Mouse (Mus musculus) v-Abl transformed pro-B cells (cell line): ENCODE data around the gene Cd200r4.
"Not testable (repeated sequence)": the region's sequence is repeated elsewhere in the genome, so short reads cannot be mapped to it uniquely, and the experiment has no call there.

Experiments
- in situ Hi-C, 2 experiments: fragments of 400-800 bp; cut with MboI; formaldehyde crosslinking; loops; one replicate each; pipeline ENCODE4 v1.15.1; 2025; ENCODE audit not compliant: unreplicated experiment in 2 of 2

Cd200r4 gene

DNA sequence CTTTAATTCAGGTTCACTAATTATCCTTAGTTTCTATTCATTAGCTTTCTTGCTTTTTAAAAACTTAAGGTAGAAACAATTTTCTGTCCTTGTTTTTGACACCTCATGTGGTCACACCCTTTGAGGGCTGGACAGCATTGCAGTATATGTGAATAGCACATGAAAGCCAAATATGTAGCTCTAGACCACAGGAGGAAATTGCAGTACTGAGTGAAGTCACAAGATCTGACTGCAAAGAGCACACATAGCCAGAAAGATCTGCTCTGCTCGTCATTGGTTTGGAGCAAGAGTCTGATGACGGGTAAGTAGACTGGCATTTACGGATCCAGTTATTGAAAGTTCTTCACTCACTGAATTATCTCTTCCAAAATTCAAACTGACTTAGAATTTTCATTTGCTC lies at the start of gene Cd200r4:
Gene Cd200r4 (plus strand): TSS at position 190 of the 400 bp plus-strand sequence.
- in situ Hi-C loops, result no loop called here

DNA sequence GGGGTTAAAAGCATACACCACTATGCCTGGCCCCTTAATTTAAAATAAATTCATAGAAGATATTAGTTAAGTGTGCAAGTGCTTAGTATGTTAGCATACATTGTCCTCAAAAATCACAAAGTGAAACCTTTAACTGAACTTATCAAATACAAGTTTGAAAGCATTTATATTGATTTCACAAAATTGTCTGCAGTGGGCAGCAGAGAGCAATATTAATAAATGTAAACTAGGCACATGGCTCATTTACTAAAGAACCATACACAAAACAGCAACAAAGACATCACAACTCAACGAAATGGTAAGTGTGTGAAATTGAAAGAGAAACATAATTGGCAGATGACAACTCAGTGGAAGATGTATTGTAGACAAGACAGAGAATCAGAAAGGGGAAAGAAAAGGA lies 49.7 kb upstream of the Cd200r4 start:
- in situ Hi-C loops, result loop anchor here (5.0 to 10.0 kb wide), 5 partner anchors 253 to 383 kb away; no protein-coding TSS in a partner anchor

DNA sequence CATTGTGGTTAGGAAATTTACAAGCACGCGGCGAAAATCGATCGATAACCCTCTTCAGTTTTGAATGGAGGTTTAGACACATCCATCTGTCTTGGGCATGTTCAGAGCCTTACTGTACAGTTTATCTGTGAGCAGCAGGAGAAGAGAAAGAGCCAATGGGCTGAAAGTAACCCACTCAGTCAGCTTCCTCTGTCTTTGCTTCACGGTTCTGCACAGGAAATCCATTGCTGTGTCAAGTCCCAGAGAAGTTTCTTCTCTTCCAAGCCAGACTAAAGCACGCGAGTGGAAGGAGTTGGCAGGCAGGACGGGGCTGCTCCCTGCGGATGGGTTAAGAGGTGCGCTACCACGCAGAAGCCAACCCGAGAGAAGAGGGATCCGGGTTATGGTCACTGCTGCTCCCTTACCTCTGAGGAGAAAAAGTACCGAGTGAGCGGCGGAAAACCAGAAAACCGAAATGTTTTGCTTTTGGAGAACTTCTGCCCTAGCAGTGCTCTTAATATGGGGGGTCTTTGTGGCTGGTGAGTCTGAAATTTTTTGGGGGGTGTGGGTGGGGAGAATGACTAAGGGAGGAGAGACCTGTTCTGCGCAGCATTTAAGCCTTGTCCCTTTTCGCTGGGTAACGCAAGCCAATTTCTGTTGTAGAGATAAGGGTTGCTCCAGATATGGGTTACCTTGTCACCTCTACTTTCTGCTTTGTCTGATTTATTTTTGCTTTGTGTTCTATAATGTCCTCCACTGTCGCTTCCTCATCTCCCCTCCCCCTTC lies 45.8 kb upstream of the Cd200r4 start, which contains the start of gene Cd200r1:
Gene Cd200r1 (plus strand): TSS at position 182 of the 765 bp plus-strand sequence.
- in situ Hi-C loops, result loop anchor here (10.0 kb wide), 4 partner anchors 249 to 379 kb away; no protein-coding TSS in a partner anchor

DNA sequence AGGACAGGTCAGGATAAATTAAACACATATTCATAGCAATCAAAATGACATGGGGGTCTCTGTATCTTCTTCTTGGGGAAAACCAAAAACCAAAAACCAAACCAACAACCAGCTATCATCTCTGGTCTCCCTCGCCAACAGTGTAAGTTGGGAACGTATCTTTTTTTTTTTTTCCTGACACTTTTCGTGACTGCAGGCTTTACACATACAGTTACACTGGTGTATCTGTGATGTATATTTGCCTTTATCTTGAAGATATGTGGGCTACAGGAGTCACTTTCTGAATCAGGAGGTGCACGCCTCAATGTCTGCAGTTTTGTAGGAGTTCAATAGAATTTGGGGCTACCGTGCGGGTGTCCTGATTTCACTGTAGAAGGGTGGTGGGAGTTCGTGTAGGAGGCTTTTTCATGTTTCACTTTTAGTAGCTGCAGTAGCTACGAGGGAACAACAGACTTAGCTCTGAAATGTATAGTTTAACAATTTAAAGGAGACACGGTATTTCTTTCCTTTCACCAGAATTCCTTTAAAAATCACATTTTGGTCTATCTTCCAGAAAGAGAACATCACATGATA lies 45.1 kb upstream of the Cd200r4 start:
- in situ Hi-C loops, result loop anchor here (10.0 kb wide), 4 partner anchors 248 to 378 kb away; no protein-coding TSS in a partner anchor

DNA sequence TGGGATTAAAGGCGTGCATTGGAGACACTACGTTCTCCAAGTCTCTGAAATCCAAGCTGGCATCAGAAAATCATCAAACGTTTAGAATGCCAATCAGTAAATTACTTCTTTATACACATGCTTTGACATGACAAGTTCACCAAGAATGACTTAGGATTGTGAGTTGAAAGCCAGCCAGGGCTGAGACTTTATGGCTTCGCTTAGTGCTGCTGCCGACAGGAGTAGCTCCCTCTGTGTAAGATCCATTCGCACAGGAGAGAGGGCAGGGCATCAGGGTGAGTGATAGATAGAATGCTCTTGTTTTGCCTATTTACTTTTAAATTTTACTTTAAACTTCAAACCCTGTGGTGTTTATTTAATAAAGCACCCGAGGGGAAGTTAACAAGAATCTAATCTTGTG lies 44.0 kb upstream of the Cd200r4 start:
- in situ Hi-C loops, result loop anchor here (10.0 kb wide), 4 partner anchors 247 to 377 kb away; no protein-coding TSS in a partner anchor

DNA sequence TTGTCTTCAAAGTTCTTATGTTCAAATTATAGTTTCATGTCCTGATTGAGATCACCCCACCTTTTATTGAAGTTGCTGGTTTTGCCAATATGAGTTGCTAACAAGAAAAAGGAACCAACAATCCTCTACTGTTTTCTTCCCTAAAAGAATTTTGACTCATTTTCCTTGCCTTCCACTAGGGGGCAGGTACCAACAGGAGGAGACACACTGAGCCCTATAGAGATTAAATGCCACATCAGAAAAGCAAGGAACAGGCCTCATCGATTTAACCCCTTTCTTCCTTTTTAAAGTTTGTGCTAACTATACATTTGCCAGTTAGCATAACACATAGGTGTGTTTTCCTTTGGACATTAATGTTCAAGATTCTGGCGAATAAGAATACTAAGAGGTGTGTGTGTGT lies 43.6 kb upstream of the Cd200r4 start:
- in situ Hi-C loops, result loop anchor here (10.0 kb wide), 4 partner anchors 247 to 377 kb away; no protein-coding TSS in a partner anchor

DNA sequence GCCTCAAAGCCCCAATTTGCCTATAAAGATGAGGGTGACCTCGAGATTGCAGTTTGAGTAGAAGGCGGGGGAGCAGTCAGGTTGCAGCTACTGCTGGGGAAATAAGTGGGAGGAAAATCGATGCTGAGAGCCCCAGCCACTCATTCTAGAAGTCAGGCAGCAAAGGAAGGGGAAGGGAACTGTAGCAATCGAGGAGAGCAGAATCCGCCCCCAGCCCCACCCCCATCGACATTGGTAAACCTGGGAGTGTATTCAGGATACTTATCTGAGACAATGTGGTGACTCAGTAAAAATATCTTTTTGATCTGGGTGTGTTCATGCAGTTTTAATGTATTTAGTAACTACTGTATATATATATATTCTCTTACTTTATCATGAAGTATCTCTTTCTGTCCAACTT lies 39.0 kb upstream of the Cd200r4 start:
- in situ Hi-C loops, result no loop called here

DNA sequence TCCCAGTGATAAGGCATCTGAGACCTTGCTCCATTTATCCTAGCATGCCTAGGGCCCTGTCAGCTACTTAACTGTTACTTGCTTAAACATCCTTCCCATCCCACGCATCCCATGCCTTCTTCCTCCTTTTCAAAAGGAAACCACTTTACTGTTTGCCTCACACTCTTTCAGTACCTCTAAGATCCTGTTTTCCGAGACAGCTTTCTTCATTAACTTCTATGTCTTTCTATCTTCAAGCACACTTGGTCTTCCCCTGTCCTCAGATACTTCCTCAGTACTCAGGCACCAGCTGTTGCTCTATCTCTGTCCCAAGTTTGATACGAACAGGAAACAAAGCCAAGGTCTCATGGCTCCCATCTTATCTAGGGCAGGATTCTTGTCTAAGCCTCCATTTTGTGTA lies 37.9 kb upstream of the Cd200r4 start:
- in situ Hi-C loops, result no loop called here

DNA sequence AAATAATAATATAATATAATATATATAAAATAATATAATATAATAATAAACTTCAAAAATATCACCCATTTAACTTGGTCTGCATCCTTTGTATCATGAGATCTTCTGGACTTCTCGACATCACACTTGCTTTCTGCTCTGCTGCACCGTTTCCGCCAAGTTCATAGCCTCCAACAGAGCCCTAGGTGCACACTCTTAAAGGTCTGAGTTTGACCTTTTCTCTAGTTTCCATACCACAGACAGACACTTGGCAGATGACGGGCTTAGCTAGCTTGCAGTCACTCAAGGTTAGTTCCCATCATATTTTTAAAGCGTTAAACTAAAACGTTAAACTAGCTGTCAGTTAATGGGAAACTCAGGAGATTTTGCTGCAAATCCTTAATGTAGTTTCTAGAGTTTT lies 37.3 kb upstream of the Cd200r4 start:
- in situ Hi-C loops, result no loop called here

DNA sequence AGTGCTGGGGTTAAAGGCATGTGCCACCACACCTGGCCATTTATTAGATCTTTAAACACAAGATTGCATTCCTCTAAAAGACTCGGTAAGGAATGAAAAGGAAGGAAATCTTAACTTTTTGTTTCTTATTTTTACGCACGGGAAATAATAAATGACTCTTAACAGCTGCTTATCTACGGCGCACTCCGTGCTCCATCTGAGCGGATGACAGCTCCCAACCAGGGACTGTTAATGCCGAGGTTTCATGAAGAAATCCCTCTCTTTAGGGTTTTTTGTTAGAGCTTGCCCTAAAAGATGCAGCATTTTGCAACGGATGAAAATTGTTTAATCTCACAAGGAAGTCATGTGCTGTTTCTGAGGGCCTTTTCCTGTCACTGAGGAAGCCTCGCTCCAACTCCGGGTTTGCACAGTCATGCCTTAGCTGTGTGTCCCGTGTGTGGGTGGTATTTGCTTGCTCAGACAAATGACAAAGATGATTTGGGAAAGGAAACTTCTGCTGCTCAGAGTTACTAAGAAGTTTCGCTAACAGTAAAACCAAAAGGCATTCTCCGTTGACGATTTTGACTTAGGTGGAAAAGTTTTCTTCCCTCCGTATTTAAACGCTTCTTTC lies 32.9 kb upstream of the Cd200r4 start:
- in situ Hi-C loops, result no loop called here

DNA sequence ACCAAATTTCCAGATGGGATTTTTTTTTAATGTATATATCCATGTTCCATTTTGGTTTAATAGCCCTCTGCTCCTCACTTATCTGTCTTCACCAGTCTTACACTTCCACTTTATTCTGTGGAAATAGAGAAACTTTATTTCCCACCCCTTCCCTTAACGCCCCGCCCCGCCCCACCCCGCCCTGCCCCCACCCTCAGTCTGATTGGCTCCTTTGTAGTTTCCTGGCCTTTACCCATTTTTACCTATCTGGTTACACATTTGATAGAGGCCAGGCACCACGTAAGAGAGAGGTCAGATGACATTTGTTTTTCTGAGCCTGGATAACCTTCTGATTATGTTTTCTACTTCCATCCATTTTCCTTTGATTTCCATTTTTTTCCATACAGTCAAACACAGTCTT lies 32.0 kb upstream of the Cd200r4 start:
- in situ Hi-C loops, result no loop called here

DNA sequence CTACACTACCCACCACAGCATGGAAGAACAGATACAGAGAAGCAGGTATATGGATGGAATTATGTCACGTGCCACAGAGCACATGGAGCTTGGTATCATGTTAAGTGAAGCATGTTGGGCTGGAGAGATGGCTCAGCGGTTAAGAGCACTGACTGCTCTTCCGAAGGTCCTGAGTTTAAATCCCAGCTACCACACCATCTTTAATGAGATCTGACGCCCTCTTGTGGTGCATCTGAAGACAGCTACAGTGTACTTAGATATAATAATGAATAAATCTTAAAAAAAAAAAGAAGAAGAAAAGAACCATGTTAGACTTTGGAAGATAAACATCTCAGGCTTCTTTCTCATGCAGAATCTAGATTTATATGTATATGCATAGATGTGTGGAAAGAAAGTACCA lies 30.8 kb upstream of the Cd200r4 start:
- in situ Hi-C loops, result no loop called here

DNA sequence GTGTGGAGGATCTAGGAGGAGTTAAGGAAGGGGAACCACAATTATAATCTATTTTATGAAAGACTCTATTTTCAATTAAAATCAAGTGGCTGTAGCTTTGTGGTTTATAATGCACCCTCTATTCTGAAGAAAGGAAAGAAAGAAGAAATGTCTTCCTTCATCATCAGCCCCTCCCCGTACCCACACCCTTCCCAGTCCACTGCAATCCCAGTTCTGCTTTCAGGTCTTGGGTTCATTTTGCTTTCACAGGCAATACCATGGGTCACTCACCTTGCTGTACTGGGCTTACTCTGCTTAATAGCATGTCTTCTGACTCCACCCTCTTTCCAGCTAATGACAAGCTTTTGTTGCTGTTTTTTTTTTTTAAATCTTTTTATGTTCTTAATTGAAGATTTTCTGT lies 24.6 kb upstream of the Cd200r4 start:
- in situ Hi-C loops, result no loop called here

DNA sequence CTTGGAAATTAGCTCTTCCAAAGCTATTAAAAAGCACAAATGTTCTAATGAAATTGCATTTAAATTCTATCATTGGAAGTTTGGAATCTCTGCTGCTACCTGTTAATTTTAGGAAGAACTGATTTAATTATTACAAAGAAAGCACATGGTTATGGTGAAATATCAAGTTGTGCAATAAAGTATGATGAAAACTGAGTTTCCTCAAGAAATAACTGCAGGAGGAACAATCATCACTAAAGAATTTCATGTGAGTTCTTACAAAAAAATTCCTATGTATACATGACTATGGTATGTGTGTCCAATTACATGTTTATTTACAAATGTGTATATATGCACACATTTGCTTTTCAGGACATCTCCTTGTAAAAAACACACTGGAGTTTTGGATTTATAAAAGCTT lies 17.1 kb upstream of the Cd200r4 start:
- in situ Hi-C loops, result no loop called here

DNA sequence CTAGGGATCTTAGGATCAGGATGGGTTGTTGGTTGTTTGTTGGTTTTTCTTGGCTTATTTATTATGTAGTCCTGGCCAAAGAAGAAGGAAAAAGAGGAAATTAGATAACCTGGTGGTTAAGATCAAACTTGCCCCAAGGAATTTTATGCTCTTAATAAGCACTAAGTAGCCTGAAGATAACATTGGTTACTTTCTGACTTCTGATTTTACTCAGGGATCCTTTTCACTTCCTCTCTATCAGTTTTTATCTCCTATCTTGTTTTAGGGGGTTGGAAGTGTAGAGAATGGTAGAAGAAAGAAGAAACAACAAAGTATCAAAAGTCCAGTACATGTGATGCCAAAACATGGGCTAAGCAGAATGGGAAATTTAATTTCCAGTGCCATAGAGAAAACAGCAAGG lies 5.6 kb upstream of the Cd200r4 start:
- in situ Hi-C loops, result no loop called here

DNA sequence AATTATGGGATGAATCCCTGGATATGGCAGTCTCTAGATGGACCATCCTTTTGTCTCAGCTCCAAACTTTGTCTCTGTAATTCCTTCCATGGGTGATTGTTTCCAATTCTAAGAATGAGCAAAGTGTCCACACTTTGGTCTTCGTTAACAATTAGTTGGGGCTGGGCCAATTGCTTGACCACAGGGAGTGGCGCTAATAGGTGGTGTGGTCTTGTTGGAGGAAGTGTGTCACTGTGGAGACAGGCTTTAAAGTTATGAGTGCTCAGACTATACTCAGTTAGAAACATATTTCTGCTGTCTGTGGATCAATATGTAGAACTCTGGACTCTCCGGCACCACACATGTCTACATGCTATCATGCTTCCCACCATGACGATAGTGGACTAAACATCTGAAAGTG lies 1.3 kb upstream of the Cd200r4 start:
- in situ Hi-C loops, result not testable (repeated sequence)

DNA sequence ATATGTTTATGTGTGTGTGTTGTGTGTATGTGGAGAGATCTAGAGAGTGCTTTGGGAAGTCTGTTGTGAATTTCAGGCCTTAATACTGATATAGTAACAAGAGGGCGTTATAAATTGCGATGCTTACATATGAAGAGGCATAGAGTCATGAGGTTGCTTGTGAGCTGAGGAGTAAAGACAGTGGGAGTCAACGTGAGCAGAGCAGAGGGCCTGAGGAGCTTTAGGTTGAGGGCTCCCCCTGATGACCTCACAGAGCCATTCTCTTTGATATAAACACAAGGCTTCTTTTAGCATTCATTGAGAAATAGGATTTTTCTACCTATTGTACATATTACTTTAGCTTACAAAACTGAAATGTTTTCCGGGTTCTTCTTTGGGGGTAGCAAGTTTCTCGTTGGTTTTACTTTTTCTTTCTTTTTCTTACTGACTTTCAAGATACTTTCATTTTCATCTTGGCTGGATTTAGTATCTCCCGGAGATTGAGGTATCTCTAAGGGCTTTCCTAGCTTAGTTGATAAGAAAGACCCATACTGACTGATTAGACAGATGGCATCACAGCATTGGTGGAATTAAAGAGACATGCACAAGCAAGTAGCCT lies 1.0 kb downstream of the Cd200r4 start:
- in situ Hi-C loops, result no loop called here

DNA sequence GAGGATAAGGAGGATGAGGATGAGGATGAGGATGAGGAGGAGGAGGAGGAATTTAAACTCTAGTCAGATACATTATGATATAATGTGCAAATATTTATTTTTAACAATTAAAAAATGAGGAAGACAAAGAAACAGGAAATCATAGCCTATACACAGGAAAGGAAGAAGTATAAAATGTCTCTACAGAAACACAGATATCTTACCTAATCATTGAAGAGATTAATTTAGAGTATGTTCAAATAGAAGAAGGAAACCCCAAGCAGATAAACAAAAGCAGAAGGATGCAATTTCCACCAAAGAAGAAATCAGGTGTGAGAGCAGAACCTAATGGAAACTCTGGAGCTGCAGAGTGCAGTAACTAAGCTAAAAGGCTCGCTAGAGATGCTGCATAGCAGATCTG lies 6.5 kb downstream of the Cd200r4 start:
- in situ Hi-C loops, result no loop called here

DNA sequence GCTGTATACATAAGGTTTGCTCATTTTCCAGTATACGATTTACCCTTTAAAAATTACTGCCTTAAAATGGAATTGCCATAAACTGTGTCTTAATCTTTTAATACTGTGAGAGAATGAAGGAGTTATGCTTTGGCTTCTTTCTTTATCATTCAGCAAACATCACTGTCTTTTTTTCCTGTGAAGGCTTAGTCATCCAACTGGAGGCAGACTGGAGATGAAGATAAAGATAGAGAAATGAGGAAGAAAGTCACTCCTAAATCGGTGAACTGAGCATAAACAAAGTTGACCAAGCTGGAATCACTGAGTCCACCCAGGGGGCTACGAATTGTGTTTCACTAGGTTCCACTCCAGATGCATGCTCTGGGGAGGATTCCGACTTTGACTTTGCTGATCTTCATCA lies 9.0 kb downstream of the Cd200r4 start:
- in situ Hi-C loops, result no loop called here

DNA sequence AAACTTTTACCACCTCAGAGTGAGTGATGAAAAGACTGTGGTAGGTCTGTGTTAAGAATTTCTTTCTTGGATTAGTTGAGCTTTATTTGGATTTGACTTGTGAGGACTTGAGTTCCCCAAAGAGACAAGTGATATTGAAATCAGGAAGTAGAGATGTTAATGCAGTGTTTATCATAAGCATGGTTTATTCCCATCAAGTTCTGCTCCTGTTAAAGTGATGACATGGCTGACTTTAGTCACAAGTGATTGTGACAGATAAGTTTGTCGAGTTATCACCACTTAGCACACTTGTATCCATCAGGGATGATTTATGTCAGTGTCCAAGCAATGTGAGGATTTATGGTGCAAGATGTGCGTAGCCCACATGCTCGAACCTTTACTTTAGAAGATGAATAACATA lies 20.8 kb downstream of the Cd200r4 start:
- in situ Hi-C loops, result no loop called here

DNA sequence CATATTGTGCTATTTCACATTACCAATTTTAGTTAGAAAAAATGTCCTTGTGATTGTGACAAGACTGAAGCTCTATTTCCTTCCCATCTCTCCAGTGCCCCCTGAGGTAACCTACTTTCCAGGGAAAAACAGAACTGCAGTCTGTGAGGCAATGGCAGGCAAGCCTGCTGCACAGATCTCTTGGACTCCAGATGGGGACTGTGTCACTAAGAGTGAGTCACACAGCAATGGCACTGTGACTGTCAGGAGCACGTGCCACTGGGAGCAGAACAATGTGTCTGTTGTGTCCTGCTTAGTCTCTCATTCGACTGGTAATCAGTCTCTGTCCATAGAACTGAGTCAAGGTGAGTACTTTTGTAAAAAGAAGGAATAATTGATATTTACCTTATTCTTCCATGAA lies 21.7 kb downstream of the Cd200r4 start:
- in situ Hi-C loops, result not testable (repeated sequence)
